Mouse (Mus musculus): ENCODE results near the gene Rad51.

DNA sequence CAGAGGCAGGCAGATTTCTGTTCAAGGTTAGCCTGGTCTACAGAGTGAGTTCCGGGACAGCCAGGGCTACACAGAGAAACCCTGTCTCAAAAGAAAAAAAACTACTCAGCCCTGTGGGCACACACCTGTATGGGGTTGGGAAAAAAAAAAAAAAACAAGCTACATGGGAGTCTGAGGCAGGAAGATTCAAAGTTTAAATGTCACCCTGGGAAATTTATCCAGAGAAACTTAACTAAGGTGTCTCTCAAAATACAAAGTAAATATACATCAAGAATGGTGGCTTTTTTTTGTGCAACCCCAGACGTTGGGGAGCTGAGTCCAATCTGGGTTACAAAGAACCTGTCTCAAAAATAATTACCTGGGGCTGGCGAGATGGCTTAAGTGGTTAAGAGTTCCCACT is 1.5 kb upstream of the Rad51 start:
- no peak for TF ChIP-seq MYOD1 (IDR thresholded peaks at IDR 0.05; ENCODE audit: control insufficient read depth in 1 of 3, insufficient read length in 2 of 3, low read depth in 2 of 3)
- TF ChIP-seq POLR2A (IDR thresholded peaks at IDR 0.05; ENCODE audit: insufficient read length, low read depth) = no peak
- no peak for TF ChIP-seq USF1 (IDR thresholded peaks at IDR 0.05; ENCODE audit: low read depth)
- no peak for TF ChIP-seq POLR2AphosphoS2 (IDR thresholded peaks at IDR 0.05; ENCODE audit: insufficient read length, low read depth)
- TF ChIP-seq E2F4 (IDR thresholded peaks at IDR 0.05; ENCODE audit: insufficient read depth) = no peak
